Mouse (Mus musculus) C2C12 (cell line): ENCODE results near the gene Slc1a3.

Experiments
- CEBPB ChIP-seq: IDR thresholded peaks from one replicate; pipeline ENCODE4 v1.6.1; 2011; ENCODE audit warnings: low read depth, mild to moderate bottlenecking, control low read depth, moderate library complexity
- CTCF ChIP-seq: IDR thresholded peaks from one replicate; pipeline ENCODE4 v1.5.1; 2011; ENCODE audit not compliant: control insufficient read depth, insufficient read depth, insufficient read length
- FOSL1 ChIP-seq: IDR thresholded peaks from one replicate; pipeline ENCODE4 v1.8.0; 2011; ENCODE audit warnings: mild to moderate bottlenecking, low read length; ENCODE audit not compliant: poor library complexity, insufficient read depth, severe bottlenecking
- MAX ChIP-seq: IDR thresholded peaks from one replicate; pipeline ENCODE4 v1.6.1; 2011; ENCODE audit warnings: mild to moderate bottlenecking, control low read depth
- MYOD1 ChIP-seq: IDR thresholded peaks from one replicate; pipeline ENCODE4 v1.6.1; 2011; ENCODE audit warnings: low read depth; ENCODE audit not compliant: control insufficient read depth, insufficient read length
- MYOG ChIP-seq: IDR thresholded peaks from one replicate; pipeline ENCODE4 v1.6.1; 2011; ENCODE audit not compliant: control insufficient read depth, insufficient read length; ENCODE audit errors: extremely low read depth
- USF1 ChIP-seq: IDR thresholded peaks from one replicate; pipeline ENCODE4 v1.6.1; 2011; ENCODE audit warnings: low read depth, mild to moderate bottlenecking, control low read depth, moderate library complexity

DNA sequence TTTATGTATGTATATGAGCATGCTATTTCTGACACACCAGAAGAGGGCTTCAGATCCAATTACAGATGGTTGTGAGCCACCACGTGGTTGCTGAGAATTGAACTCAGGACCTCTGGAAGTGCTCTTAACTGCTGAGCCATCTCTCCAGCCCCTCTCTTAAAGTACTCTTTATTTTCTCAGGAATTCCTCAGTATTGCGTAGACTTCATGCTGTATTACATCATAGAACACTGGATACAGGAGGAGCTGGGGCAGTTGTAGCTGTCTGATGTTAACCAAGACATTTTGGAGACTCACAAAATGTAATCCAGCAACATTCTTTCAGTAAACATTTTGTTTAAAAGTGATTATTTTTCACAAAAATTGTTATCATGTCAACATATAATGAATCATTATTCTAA is 73.3 kb downstream of the Slc1a3 start:
- no peak for TF ChIP-seq CTCF
- TF ChIP-seq CEBPB = peak; percentile 54
- no peak for TF ChIP-seq MAX
- TF ChIP-seq USF1 = no peak
- TF ChIP-seq FOSL1 = no peak
- no peak for TF ChIP-seq MYOG
- no peak for TF ChIP-seq MYOD1
